Mouse (Mus musculus) ES-E14 (cell line): ENCODE data around the gene Mipol1. TPM values are rescaled to one million over a fixed set of nuclear protein-coding genes. Genes with fewer than 3 reads are reported as not detected.

ENCODE experiments used
- DNase-seq: peaks from one replicate; pipeline ENCODE4 v3.0.0-alpha.2; 2013; ENCODE audit warnings: low read depth, low spot score
- H3K27ac ChIP-seq: 2 replicates; pipeline ENCODE4 v1.5.1; 2012; ENCODE audit warnings: low read depth, mild to moderate bottlenecking, low read length, moderate library complexity, mixed read lengths; ENCODE audit not compliant: poor library complexity, insufficient read depth, severe bottlenecking
- H3K36me3 ChIP-seq: 2 replicates; pipeline ENCODE4 v1.6.1; 2012; ENCODE audit warnings: mild to moderate bottlenecking, low read length, moderate library complexity, mixed read lengths; ENCODE audit not compliant: control insufficient read depth, poor library complexity, insufficient read depth, severe bottlenecking
- H3K4me1 ChIP-seq, 2 experiments: fragments of 150-350 bp in 1 of 2; sonication (generic) in 1 of 2; 2 replicates each; pipeline ENCODE4 v1.6.1; 2012; ENCODE audit warnings: low read length in 2 of 2, mild to moderate bottlenecking in 1 of 2, mixed read lengths in 1 of 2; ENCODE audit not compliant: control insufficient read depth in 2 of 2, insufficient read depth in 2 of 2, poor library complexity in 1 of 2
- H3K4me3 ChIP-seq, 2 experiments: fragments of 150-350 bp in 1 of 2; sonication (generic) in 1 of 2; 2 replicates each; pipeline ENCODE4 v1.5.1; 2012; ENCODE audit warnings: low read length in 2 of 2, low read depth in 1 of 2, mild to moderate bottlenecking in 1 of 2, mixed read lengths in 1 of 2; ENCODE audit not compliant: insufficient read depth in 1 of 2, poor library complexity in 1 of 2, severe bottlenecking in 1 of 2
- H3K9ac ChIP-seq: 2 replicates; pipeline ENCODE4 v1.6.1; 2012; ENCODE audit warnings: low read depth, mild to moderate bottlenecking, low read length, mixed read lengths; ENCODE audit not compliant: poor library complexity, insufficient read depth, severe bottlenecking
- H3K9me3 ChIP-seq: fragments of 150-350 bp; sonication (generic); 2 replicates; pipeline ENCODE4 v1.6.1; 2012; ENCODE audit warnings: low read depth, mild to moderate bottlenecking, low read length; ENCODE audit not compliant: control insufficient read depth, insufficient read depth
- CHD2 ChIP-seq: IDR thresholded peaks from 2 replicates; pipeline ENCODE4 v1.6.1; 2014; ENCODE audit warnings: mild to moderate bottlenecking, low read depth, low read length, inconsistent platforms
- HCFC1 ChIP-seq: IDR thresholded peaks from 2 replicates; pipeline ENCODE4 v1.6.1; 2012; ENCODE audit warnings: low read length, inconsistent platforms, borderline replicate concordance; ENCODE audit not compliant: insufficient read depth
- MAFK ChIP-seq: IDR thresholded peaks from 2 replicates; pipeline ENCODE4 v1.6.1; 2014; ENCODE audit warnings: mild to moderate bottlenecking, low read depth, low read length, inconsistent platforms; ENCODE audit not compliant: insufficient read depth
- ZC3H11A ChIP-seq: IDR thresholded peaks from 2 replicates; pipeline ENCODE4 v1.6.1; 2012; ENCODE audit warnings: low read depth, mild to moderate bottlenecking, inconsistent platforms, low read length, borderline replicate concordance
- ZNF384 ChIP-seq: IDR thresholded peaks from 2 replicates; pipeline ENCODE4 v1.6.1; 2012; ENCODE audit warnings: low read depth, low read length, inconsistent platforms
- in situ Hi-C, 2 experiments: fragments of 600-800 bp; cut with MboI; formaldehyde crosslinking; loops; one replicate each; pipeline ENCODE4 v1.15.1; 2025; ENCODE audit warnings: low sequenced_read_pairs in 2 of 2, inconsistent platforms in 1 of 2; ENCODE audit not compliant: unreplicated experiment in 2 of 2
- total RNA-seq: library from RNA; depleted of rRNA; stranded (reverse); fragments of 300-350 nt; gene quantifications from 2 replicates; pipeline ENCODE4 v1.2.3, GENCODE M21; 2012

Gene Mipol1
- total RNA-seq, 1 experiment = 8.2 TPM

DNA sequence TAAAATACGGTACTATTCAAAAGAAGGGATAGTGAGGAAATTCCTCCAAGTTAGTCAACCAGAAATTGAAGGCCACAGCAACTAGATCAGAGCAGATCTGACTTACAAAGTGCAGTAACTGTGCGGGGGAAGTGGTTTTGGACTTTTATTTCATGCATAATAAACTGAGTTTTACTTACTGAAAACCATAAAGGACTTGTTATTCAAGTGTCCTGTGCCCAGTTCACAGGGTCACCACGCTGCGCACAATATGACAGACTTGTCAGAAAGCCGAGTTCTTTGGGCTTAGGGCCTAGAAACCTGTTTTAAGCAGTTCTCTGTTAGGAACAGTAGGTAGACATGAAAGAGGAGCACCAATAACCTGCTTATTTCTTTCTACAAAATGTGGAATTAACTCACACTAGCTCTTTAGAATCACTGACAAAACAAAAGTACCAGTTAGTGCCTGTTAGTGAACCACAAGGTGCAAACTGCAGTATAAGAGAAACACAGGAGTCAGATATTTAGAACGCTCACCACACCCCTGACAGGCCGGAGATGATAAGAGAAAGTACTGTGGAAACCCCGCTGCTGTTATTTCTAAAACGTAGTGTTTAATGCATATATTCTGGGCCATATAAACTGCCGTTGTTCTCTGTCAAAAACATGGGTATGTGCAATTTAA, 32.7 kb upstream of the Mipol1 start, which contains the start of gene Slc25a21:
Slc25a21 (minus strand) TSS at position 110 of the 664 bp plus-strand sequence.
- Histone ChIP-seq H3K4me1 (no peaks in the 10 kb centered on the region), H3K4me3 (peak within 1 kb of the TSS; percentile 63 to 70), H3K9ac (peak within 1 kb of the TSS; percentile 48), H3K27ac (no peak within 1 kb of the TSS), H3K36me3 (no peaks in the 10 kb centered on the region), H3K9me3 (no peaks in the 10 kb centered on the region)
- no peak for TF ChIP-seq HCFC1
- TF ChIP-seq ZNF384 = no peak
- no peak for TF ChIP-seq CHD2
- TF ChIP-seq MAFK = no peak
- no peak for TF ChIP-seq ZC3H11A
- no peak for DNase-seq
- in situ Hi-C loops = loop anchor here (25.0 kb wide), 2 partner anchors 510 to 660 kb away; partner anchors contain the start of genes Nkx2-1 (in 1 of the 2) and Pax9 (in 1 of the 2)

DNA sequence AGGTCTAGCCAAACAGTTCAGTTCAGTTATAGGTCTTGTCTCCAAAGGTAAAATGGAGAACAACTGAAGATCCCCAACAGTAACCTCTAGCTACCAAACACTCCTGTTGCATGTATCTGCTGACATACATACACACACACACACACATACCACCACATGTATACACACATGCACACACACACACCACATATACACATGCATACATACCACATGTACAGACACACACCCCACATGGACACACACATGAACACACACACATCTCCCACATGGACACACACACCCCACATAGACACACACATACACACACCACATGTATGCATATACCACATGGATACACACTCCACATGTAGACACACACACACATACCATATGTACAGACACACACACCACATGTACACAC, 32.0 kb upstream of the Mipol1 start:
- Histone ChIP-seq H3K4me1 (no peaks in the 10 kb centered on the region), H3K9me3 (no peaks in the 10 kb centered on the region), H3K36me3 (no peaks in the 10 kb centered on the region), H3K27ac (no peak overlapping the region), H3K9ac (no peak overlapping the region), H3K4me3 (no peak overlapping the region)
- in situ Hi-C loops = loop anchor here (25.0 kb wide), 2 partner anchors 511 to 661 kb away; partner anchors contain the start of genes Nkx2-1 (in 1 of the 2) and Pax9 (in 1 of the 2)
- no peak for DNase-seq
- TF ChIP-seq ZC3H11A (no peak), HCFC1 (no peak), ZNF384 (no peak), MAFK (no peak), CHD2 (no peak)

DNA sequence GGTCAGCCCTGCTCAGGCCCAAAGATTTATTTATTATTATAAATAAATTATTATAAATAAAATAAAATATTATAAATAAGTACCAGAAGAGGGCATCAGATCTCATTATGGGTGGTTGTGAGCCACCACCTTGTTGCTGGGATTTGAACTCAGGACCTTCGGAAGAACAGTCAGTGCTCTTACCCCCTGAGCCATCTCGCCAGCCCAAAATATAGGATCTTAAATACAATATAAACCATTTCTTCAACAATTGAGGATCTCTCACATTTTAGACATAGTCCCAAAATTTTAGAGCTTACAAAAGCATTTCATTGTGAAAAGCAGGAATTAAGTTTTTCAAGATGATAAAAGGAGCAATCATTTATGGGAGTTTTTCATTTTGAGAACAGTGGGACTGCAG, 30.8 kb upstream of the Mipol1 start:
- in situ Hi-C loops = loop anchor here (25.0 kb wide), 2 partner anchors 512 to 662 kb away; partner anchors contain the start of genes Nkx2-1 (in 1 of the 2) and Pax9 (in 1 of the 2)
- Histone ChIP-seq H3K4me3 (no peak overlapping the region), H3K9ac (no peak overlapping the region), H3K4me1 (no peaks in the 10 kb centered on the region), H3K9me3 (no peaks in the 10 kb centered on the region), H3K27ac (no peak overlapping the region), H3K36me3 (no peaks in the 10 kb centered on the region)
- DNase-seq = no peak
- TF ChIP-seq MAFK = no peak
- TF ChIP-seq CHD2 = no peak
- TF ChIP-seq ZC3H11A = no peak
- no peak for TF ChIP-seq ZNF384
- no peak for TF ChIP-seq HCFC1

DNA sequence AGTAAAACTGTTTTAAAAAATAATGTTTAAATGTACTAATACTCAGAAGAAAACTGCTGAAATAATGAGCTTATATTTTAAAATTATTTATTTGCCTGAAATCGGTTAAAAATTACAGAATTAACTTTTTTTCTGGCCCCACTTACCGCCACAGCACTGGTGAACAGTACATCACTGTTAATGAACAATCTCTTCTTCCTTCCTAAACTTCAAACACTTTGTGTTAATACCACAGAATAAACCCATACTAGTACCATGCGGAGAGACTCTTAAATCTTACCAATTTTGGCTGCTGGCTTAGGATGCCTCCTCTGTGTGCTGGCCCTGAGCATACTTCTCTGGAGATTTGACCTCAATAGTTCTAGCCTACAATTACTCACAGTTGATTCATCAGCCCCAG, 28.3 kb upstream of the Mipol1 start:
- Histone ChIP-seq H3K4me1 (no peaks in the 10 kb centered on the region), H3K4me3 (no peak overlapping the region), H3K27ac (no peak overlapping the region), H3K9me3 (no peaks in the 10 kb centered on the region), H3K36me3 (no peaks in the 10 kb centered on the region), H3K9ac (no peak overlapping the region)
- DNase-seq = no peak
- in situ Hi-C loops = no loop called here
- TF ChIP-seq CHD2 (no peak), HCFC1 (no peak), ZNF384 (no peak), MAFK (no peak), ZC3H11A (no peak)
